In genomic region chr2:27713378-27713777, GRCm38 (mm10) we compare ENCODE assay signal across 20 mouse cellular contexts. TPM values are rescaled to one million over a fixed set of nuclear protein-coding genes. Genes with fewer than 3 reads are reported as not detected.
DNase-seq lines count a peak whose midpoint lies in the region; ATAC-seq and TF ChIP-seq lines count a peak whose summit lies in the region.
"Had no signal": no experiment of that assay in that cellular context is flagged by ENCODE, and none has a peak within 500 bp of the region (broad histone marks: within the 10 kb centered on the region; RNA-seq: fewer than 3 reads in every experiment).

No protein-coding gene starts in this region.

- no peak overlapping the region for H3K4me3 ChIP-seq in heart, embryonic 14.5 days (ENCODE audit: control insufficient read depth in 1 of 2, insufficient read depth in 1 of 2, low read depth in 1 of 2, low read length in 2 of 2)
- no peak overlapping the region for H3K4me3 ChIP-seq in bone marrow, adult 2 months (replicated peaks; ENCODE audit: control insufficient read depth, low read depth, low read length)
- no peak overlapping the region for H3K4me3 ChIP-seq in intestine, postnatal 0 days (ENCODE audit: low read depth, low read length)
- no peak overlapping the region for H3K4me3 ChIP-seq in liver, embryonic 14.5 days (ENCODE audit: insufficient read depth in 1 of 2, low read depth in 2 of 2, low read length in 2 of 2)
- H3K4me3 ChIP-seq: embryonic facial prominence, embryonic 10.5 days; forebrain, embryonic 15.5 days; hindbrain, embryonic 13.5 days; limb, embryonic 12.5 days had no signal

- H3K4me1 ChIP-seq in heart, embryonic 14.5 days (ENCODE audit: control insufficient read depth in 2 of 2, insufficient read depth in 2 of 2, low read length in 2 of 2) = peaks cover 70 to 87% of the 10 kb centered on the region in 2 experiments
- H3K4me1 ChIP-seq in bone marrow, adult 2 months (ENCODE audit: control insufficient read depth, insufficient read depth, low read length) = peaks cover 17% of the 10 kb centered on the region
- H3K4me1 ChIP-seq in intestine, postnatal 0 days (replicated peaks; ENCODE audit: control insufficient read depth, insufficient read depth, low read length) = peaks cover 45% of the 10 kb centered on the region
- H3K4me1 ChIP-seq in liver, embryonic 14.5 days (replicated peaks; ENCODE audit: control insufficient read depth in 2 of 2, insufficient read depth in 2 of 2, low read length in 1 of 2) = peaks cover 25 to 60% of the 10 kb centered on the region in 2 experiments

- H3K27me3 ChIP-seq in heart, embryonic 14.5 days (ENCODE audit: control insufficient read depth, insufficient read depth, low read length) = no peaks in the 10 kb centered on the region
- H3K27me3 ChIP-seq in intestine, postnatal 0 days (replicated peaks; ENCODE audit: control insufficient read depth, insufficient read depth, low read length) = no peaks in the 10 kb centered on the region
- H3K27me3 ChIP-seq in liver, embryonic 14.5 days (ENCODE audit: control insufficient read depth, insufficient read depth, low read length) = no peaks in the 10 kb centered on the region
- H3K27me3 ChIP-seq: forebrain, embryonic 15.5 days; hindbrain, embryonic 13.5 days; limb, embryonic 12.5 days had no signal

- ATAC-seq in heart, embryonic 14.5 days (ENCODE audit: insufficient number of reproducible peaks, insufficient read depth, low FRiP score, low read depth) = no peak
- no peak for ATAC-seq in intestine, postnatal 0 days
- peak; percentile 63; the same call in 1 of the 2 replicates for ATAC-seq in liver, embryonic 14.5 days (ENCODE audit: insufficient read depth)
- no peak for ATAC-seq in inflammation-experienced regulatory T-cells, adult 6 months
- ATAC-seq: forebrain, embryonic 15.5 days had no signal

- H3K9ac ChIP-seq in heart, embryonic 14.5 days (ENCODE audit: low read length) = no peak overlapping the region
- no peak overlapping the region for H3K9ac ChIP-seq in intestine, postnatal 0 days (ENCODE audit: low read depth, low read length)
- no peak overlapping the region for H3K9ac ChIP-seq in liver, embryonic 14.5 days (replicated peaks)
- H3K9ac ChIP-seq: forebrain, embryonic 15.5 days; hindbrain, embryonic 13.5 days; limb, embryonic 12.5 days; lung, embryonic 14.5 days had no signal

- H3K4me2 ChIP-seq in heart, embryonic 14.5 days (ENCODE audit: low read length) = peak overlapping the region; percentile 27; the same call in 1 of the 2 replicates
- peak overlapping the region; percentile 21; the same call in 1 of the 2 replicates for H3K4me2 ChIP-seq in intestine, postnatal 0 days (replicated peaks; ENCODE audit: low read depth)
- H3K4me2 ChIP-seq in liver, embryonic 14.5 days (ENCODE audit: low read depth) = peak overlapping the region; percentile 41
- H3K4me2 ChIP-seq: forebrain, embryonic 15.5 days; hindbrain, embryonic 13.5 days; limb, embryonic 12.5 days; lung, embryonic 14.5 days had no signal

- 0 out of 2 replicates have a peak, but pooled peaks cover under 1% of the 10 kb centered on the region for H3K36me3 ChIP-seq in heart, embryonic 14.5 days (ENCODE audit: control insufficient read depth, insufficient read depth, low read length)
- H3K36me3 ChIP-seq in intestine, postnatal 0 days (ENCODE audit: control insufficient read depth, insufficient read depth) = no peaks in the 10 kb centered on the region
- H3K36me3 ChIP-seq in liver, embryonic 14.5 days (replicated peaks; ENCODE audit: control insufficient read depth, insufficient read depth, low read depth) = no peaks in the 10 kb centered on the region
- H3K36me3 ChIP-seq: forebrain, embryonic 15.5 days; hindbrain, embryonic 13.5 days; limb, embryonic 12.5 days had no signal

- H3K9me3 ChIP-seq in heart, embryonic 14.5 days (ENCODE audit: control insufficient read depth, low read length) = no peaks in the 10 kb centered on the region
- no peaks in the 10 kb centered on the region for H3K9me3 ChIP-seq in intestine, postnatal 0 days (ENCODE audit: control insufficient read depth)
- no peaks in the 10 kb centered on the region for H3K9me3 ChIP-seq in liver, embryonic 14.5 days (ENCODE audit: control insufficient read depth, low read length)
- H3K9me3 ChIP-seq: embryonic facial prominence, embryonic 10.5 days; forebrain, embryonic 15.5 days; hindbrain, embryonic 13.5 days; limb, embryonic 12.5 days had no signal

- no peak for TF ChIP-seq POLR2A in bone marrow, adult 2 months (IDR thresholded peaks at IDR 0.05; ENCODE audit: borderline replicate concordance, control insufficient read depth, low read depth, low read length)

- TF ChIP-seq EP300 in liver, embryonic 14.5 days (IDR thresholded peaks at IDR 0.05; ENCODE audit: low read depth) = no peak

- DNase-seq in heart, adult 18-20 months = no peak
- no peak for DNase-seq in liver, embryonic 14.5 days (ENCODE audit: low read depth in 3 of 3, low spot score in 3 of 3)
- no peak for DNase-seq in spleen, postnatal 4 days (ENCODE audit: low spot score in 2 of 2)
- no peak for DNase-seq in lung, postnatal 10 days
- DNase-seq: cerebellum, adult 9-11 months; gastrocnemius, postnatal 25 days; kidney, adult 9 months; kidney, postnatal 14 days; layer of hippocampus, postnatal 36 days; lung, embryonic 14.5 days; lung, postnatal 36 days; midbrain, embryonic 14.5 days had no signal

- peak overlapping the region in 1 of 2 experiments; percentile 53; a peak in 2 of 4 replicates for H3K27ac ChIP-seq in heart, embryonic 14.5 days (replicated peaks in 1 of 2; ENCODE audit: control insufficient read depth in 1 of 2, insufficient read depth in 1 of 2, low read depth in 2 of 2, low read length in 2 of 2)
- peak overlapping the region; percentile 61 for H3K27ac ChIP-seq in bone marrow, adult 2 months (ENCODE audit: control insufficient read depth, insufficient read depth, low read depth, low read length, poor library complexity)
- H3K27ac ChIP-seq in intestine, postnatal 0 days (ENCODE audit: low read depth, low read length) = 0 out of 2 replicates have a peak overlapping the region, but pooled peaks have one; percentile 0
- H3K27ac ChIP-seq in liver, embryonic 14.5 days = no peak overlapping the region
- H3K27ac ChIP-seq: embryonic facial prominence, embryonic 10.5 days; forebrain, embryonic 15.5 days; hindbrain, embryonic 13.5 days; limb, embryonic 12.5 days had no signal

- no peak for TF ChIP-seq CTCF in bone marrow, adult 2 months (IDR thresholded peaks at IDR 0.05; ENCODE audit: control insufficient read depth, insufficient read depth, low read length)
- no peak for TF ChIP-seq CTCF in intestine, postnatal 0 days (IDR thresholded peaks at IDR 0.05; ENCODE audit: low read depth)
- TF ChIP-seq CTCF in liver, embryonic 14.5 days (IDR thresholded peaks at IDR 0.05; ENCODE audit: low read depth) = no peak

- 83% methylated on average over 3 of the region's 3 CpGs for WGBS in heart, embryonic 14.5 days
- WGBS in bone marrow, adult 2 months = 76% methylated on average over 3 of the region's 3 CpGs
- 53% methylated on average over 3 of the region's 3 CpGs for WGBS in intestine, postnatal 0 days
- 24% methylated on average over 3 of the region's 3 CpGs for WGBS in liver, embryonic 14.5 days (ENCODE audit: insufficient replicate concordance)

RNA-seq across cellular contexts. Expression of gene Rxra, which starts 37.1 kb away (rescaled TPM):
- polyA plus RNA-seq in heart, embryonic 14.5 days (2014; fragmentation: Nextera tagmentation; extraction: Ambion mirVana) = 5.2 and 5.7 TPM in 2 replicates
- 10 to 100 TPM; 51.3 to 52.4 TPM for total RNA-seq in heart, adult 18-20 months (2021)
- polyA plus RNA-seq in bone marrow, adult 2 months (2011; ENCODE audit: insufficient read depth, insufficient read length, low replicate concordance, missing spikeins) = 4.9 and 7.3 TPM in 2 replicates
- 9.0 and 10.2 TPM in 2 replicates for polyA plus RNA-seq in intestine, postnatal 0 days (2015; fragmentation: Nextera tagmentation; extraction: Ambion mirVana)
- polyA plus RNA-seq in liver, embryonic 14.5 days (2012; rRNA removed) = 7.1 and 7.5 TPM in 2 replicates
- 2.4 and 2.9 TPM in 2 replicates for polyA plus RNA-seq in liver, embryonic 14.5 days (2014; fragmentation: Nextera tagmentation; extraction: Ambion mirVana)
- 1 to 10 TPM; 5.3 to 7.3 (median 5.7) TPM for polyA plus RNA-seq in inflammation-experienced regulatory T-cells, adult 6 months (2017; shearing (Covaris generic))
